Mouse (Mus musculus): ENCODE measurements at regions not wholly inside any gene's neighbourhood (a gene's known extent, or its start where the extent isn't known, plus 50 kb on each side); places are given as distances from the start of the nearest gene placed in this dataset.
A peak's percentile ranks its signal among the peaks of the same experiment; 100 is the strongest.

- no peak for DNase-seq
These were observed 193.4 kb upstream of the Man1a start for GRCm38 (mm10) chr10:54269785-54270184.

- DNase-seq: no peak
These were observed 192.9 kb upstream of the Man1a start for GRCm38 (mm10) chr10:54269354-54269753.

- DNase-seq: no peak
These were observed 190.2 kb upstream of the Man1a start for GRCm38 (mm10) chr10:54266656-54267055.

GRCm38 (mm10) chr10:54254874-54255641 lies 178.6 kb upstream of the Man1a start:
- DNase-seq: no peak

GRCm38 (mm10) chr10:54244995-54245394 lies 168.6 kb upstream of the Man1a start:
- no peak for DNase-seq

GRCm38 (mm10) chr10:54202362-54202761 lies 126.0 kb upstream of the Man1a start:
- DNase-seq: no peak

GRCm38 (mm10) chr10:54201727-54202126 lies 125.3 kb upstream of the Man1a start:
- DNase-seq: no peak

- DNase-seq: peak; percentile 17
These were observed 106.3 kb upstream of the Man1a start for GRCm38 (mm10) chr10:54182670-54183069.

- DNase-seq: no peak
These were observed 92.9 kb upstream of the Man1a start for GRCm38 (mm10) chr10:54169320-54169719.

GRCm38 (mm10) chr10:54161091-54161742 lies 84.8 kb upstream of the Man1a start:
- DNase-seq: no peak

GRCm38 (mm10) chr10:54153928-54154327 lies 77.5 kb upstream of the Man1a start:
- DNase-seq: no peak

- no peak for DNase-seq
These were observed 56.2 kb upstream of the Man1a start for GRCm38 (mm10) chr10:54132634-54133033.
